Mouse (Mus musculus): ENCODE data around the gene Comtd1.

Comtd1 gene

GRCm38 (mm10) chr14:21848166-21849154 is at the start of gene Comtd1:
Comtd1 (minus strand) TSS chr14:21848977.
- peak; percentile 93 for DNase-seq (ENCODE audit: extremely low read depth, insufficient read length, low spot score)

DNA sequence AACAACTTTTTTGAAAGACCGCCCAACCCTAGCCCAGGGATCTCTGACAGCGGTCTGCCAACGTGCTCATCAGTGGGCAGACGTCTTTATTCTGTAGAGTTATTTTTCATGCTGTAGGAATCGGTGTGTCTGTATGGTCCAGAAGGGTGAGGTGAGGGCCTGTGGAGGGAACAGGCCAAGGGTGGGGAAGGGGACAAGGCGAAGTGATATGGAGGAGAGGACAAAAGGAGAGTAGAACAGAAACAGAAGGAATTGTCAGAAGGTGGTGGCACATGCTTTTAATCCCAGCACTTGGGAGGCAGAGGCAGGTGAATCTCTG is 43.5 kb upstream of the Comtd1 start:
- no peak for DNase-seq (ENCODE audit: extremely low read depth, insufficient read length, low spot score)

DNA sequence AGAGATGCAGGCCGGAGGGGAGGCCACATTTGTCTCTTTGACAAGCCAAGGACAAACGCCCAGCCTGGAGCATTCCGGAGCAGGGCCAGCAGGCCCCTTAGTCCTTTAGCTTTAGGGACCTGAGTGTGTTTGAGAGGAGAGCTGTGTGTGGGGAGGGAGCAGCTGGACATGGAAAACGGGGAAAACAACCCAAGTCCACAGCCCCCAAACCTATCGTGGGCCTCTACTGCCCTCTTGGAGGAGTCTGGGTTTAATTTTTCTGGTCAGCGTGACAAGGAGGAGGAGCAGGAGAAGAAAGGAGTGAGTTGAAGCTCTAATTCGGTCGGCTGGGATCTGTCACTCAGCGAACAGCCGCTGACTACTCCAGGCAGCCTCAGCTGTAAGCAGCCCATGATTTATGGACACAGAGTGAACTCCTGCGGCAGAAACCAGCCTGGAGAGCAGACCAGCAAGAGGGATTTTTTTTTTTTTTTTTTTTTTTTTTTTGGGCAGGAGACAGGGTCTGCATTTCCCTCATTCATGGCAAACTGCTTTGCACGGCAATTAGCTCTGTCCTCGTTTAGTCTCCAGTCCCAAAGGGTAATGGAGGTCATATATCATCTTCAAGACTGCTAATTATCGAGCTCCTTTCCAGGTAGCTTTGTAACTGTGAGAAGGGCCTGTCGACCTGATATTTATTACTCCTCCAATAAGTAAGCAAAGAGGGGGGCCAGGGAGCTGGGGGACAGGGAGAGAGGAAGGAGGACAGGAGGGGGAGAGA is 43.0 kb upstream of the Comtd1 start:
- no peak for DNase-seq (ENCODE audit: extremely low read depth, insufficient read length, low spot score)

GRCm38 (mm10) chr14:21890430-21890829 is 41.7 kb upstream of the Comtd1 start:
- DNase-seq (ENCODE audit: extremely low read depth, insufficient read length, low spot score), result no peak

- no peak for DNase-seq (ENCODE audit: extremely low read depth, insufficient read length, low spot score)
Measured at GRCm38 (mm10) chr14:21866816-21867215, 18.0 kb upstream of the Comtd1 start.

GRCm38 (mm10) chr14:21866291-21866690 is 17.5 kb upstream of the Comtd1 start:
- DNase-seq (ENCODE audit: extremely low read depth, insufficient read length, low spot score), result no peak

DNA sequence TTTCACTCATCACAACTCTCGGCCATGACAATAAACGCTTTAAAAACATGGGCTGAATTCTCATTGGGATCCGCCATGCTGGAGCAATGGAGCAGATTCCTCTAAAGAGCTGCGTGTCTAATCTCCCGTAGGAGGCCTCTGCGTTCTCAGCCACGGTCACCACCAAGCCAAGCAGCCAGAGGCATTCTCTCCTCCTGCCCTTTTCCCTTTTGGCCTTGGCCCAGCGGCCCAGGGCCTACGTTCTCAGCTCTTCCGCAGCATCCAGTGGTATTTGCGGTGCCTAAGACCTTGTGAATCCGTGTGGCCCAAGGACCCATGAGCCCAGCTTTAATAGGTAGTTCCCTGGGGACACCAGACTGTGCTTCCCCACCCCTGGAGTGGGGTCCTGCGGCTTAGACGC is 8.1 kb upstream of the Comtd1 start:
- no peak for DNase-seq (ENCODE audit: extremely low read depth, insufficient read length, low spot score)

GRCm38 (mm10) chr14:21855961-21856360 is 7.2 kb upstream of the Comtd1 start:
- no peak for DNase-seq (ENCODE audit: extremely low read depth, insufficient read length, low spot score)

- DNase-seq (ENCODE audit: extremely low read depth, insufficient read length, low spot score), result no peak
Measured at GRCm38 (mm10) chr14:21854271-21854670, 5.5 kb upstream of the Comtd1 start.

DNA sequence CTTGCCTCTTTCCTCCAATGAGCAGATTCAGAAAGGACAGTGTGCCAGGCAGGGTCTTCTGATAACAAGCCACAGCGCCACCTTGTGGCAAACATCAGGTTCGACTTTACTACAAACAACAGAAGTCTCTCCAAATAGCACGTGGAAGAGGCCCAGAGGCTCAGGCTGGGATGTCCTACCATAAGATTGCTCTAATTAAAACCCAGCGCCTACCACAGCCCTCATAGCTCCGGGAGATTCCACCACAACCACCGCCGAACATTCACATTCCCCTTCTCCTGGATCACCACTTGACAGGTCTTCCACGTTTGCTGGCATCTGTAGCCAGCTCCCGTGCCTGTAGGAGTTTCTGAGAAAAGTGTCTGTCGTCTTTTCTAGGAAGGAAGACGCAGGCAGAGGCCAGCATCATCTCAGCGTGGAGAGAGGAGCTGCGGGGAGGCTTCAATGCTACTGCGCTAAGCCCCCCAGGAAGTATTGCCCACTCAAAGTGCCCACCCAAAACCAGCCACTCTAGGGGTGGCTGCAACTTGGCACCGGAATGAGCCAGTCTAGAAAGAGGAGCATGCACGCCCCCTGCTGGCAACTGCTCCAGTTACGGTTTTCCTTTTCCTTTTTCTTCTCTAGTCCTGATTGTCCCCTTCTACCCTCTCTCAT is 4.8 kb upstream of the Comtd1 start:
- peak; percentile 61 for DNase-seq (ENCODE audit: extremely low read depth, insufficient read length, low spot score)

DNA sequence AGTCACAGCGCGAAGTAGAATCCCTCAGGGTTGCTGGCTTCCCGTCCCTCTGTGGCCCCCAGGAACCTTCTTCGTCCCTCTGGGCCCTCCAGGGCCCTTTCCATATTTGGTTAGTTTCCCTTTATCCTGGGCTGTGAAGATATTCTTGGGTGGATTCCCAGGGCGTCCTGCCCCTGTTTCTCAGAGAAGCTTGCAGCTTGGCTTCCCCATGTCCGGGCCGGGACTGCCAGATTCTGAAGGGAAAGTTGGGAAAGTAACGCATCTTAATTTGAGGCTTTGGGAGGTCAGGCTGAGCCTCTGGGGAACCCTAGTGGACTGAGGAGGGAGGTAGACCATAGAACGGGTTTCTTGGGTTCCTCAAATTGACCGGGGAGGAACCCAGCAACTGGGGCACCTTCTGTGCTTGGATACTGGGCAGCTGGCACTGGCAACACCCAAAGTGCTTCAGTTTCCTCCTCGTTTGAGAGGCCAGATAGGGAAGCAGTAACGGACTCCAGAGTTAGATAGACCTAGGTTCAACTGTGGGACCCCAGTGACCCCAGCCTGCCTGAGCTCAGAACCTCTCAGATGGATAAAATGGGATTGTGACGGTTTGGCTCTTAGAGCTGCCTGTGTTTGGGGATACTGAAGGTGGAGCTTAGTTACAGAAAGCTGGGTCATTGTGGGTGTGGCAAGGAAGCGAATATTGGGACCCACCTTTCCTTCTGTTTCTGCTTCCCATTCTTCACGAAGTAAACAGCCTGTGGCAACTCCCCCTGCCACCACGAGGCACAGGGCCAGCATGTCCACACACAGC is 3.4 kb upstream of the Comtd1 start:
- DNase-seq (ENCODE audit: extremely low read depth, insufficient read length, low spot score), result no peak

DNA sequence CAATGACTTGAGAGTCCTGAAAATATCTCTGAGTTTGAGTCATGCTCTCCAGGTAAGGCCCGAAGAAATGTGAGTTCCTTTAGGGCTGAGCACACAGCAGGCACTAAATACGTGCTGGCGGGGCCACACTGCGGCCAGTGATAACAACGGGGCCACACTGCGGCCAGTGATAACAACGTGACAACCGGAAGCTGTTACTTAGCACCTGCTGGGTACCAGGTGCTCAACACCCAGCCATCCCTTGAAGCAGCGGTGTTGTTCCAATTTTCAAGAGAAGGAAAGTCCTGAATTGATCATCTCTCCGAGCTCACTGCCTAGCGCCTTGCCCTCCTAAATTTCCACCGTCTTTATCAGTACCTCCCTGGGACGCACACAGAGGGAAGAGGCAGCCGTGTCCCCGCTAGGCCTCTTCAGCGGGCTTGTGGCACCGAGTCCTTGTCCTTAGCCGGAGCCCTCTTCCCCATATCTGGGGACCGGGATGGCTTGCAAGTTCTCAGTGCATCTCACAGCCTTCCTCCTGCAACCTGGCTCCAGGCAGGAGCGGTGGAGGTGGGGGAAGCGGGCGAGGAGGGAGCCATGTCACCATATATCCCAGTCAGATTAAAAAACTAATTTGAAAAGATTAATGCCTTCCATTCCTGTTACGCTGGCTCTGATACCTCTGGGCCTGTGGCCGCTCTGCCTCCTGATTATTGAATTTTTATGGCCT is 1.8 kb upstream of the Comtd1 start:
- no peak for DNase-seq (ENCODE audit: extremely low read depth, insufficient read length, low spot score)

GRCm38 (mm10) chr14:21849524-21850418 is 994 bp upstream of the Comtd1 start:
- DNase-seq (ENCODE audit: extremely low read depth, insufficient read length, low spot score), result no peak

GRCm38 (mm10) chr14:21847381-21848165 is 1.2 kb downstream of the Comtd1 start:
- peak; percentile 53 for DNase-seq (ENCODE audit: extremely low read depth, insufficient read length, low spot score)

- DNase-seq (ENCODE audit: extremely low read depth, insufficient read length, low spot score), result no peak
Measured at GRCm38 (mm10) chr14:21846827-21847380, 1.9 kb downstream of the Comtd1 start.

GRCm38 (mm10) chr14:21843263-21843662 is 5.5 kb downstream of the Comtd1 start:
- DNase-seq (ENCODE audit: extremely low read depth, insufficient read length, low spot score), result no peak

GRCm38 (mm10) chr14:21841819-21842592 is 6.8 kb downstream of the Comtd1 start:
- DNase-seq (ENCODE audit: extremely low read depth, insufficient read length, low spot score), result no peak

All from 3134 (cell line).